Mouse (Mus musculus): ENCODE measurements around the gene Prx.
A peak's percentile ranks its signal among the peaks of the same experiment; 100 is the strongest.

Prx gene

DNA sequence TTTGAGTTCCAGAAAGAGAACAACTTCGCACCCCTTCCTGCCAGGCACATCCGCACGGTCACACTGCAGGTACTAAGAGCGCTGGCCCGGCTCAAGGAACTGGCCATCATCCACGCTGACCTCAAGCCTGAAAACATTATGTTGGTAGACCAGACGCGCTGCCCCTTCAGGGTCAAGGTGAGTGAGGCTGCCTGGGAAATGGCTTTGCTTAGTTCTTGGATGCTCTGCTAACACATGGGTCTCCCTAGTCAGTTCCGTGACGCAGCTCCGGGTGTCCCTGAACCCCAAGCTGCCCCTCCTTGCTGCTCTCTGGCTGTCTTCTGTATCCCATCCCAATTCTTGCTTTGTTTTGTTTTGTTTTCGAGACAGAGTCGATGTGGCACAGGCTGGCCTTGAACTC is 24.7 kb downstream of the Prx start:
- no peak for DNase-seq (ENCODE audit: low spot score)

DNA sequence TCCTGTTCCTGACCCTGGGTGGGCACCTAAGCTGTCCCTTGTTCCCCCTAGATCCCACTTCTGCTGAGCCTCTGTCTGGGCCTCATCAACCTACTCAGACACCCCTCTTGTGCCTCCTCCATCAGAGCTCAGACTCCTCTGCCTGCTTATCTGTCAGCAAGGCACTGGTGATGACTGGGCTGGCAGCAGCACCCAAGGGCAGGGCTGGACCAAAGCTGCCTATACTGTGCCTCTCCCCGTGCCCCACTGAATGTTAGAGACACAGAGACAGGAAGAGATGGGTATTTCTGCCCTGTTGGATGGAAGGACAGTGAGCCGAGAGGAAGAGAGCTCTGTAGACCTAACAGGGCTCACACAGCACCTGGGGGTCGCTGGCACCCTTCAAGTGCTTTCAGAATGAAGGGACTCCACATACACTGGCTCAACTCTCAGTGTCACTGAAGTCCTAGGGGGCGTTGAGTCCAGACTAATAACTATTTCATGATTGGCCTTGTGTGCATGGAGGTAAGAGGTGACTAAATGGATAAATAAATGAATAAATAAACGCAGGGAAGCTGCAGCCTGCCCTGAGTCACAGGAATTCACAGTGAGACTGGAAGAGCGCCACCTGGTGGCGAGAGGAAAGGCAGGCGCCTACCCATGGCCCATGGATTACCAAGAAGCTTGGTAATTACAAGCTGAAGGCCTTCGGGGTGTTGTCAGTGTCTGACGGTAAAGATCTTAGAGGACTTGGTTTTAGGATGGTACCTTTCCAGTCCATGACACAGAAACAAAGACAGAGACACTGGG is 27.1 kb downstream of the Prx start:
- DNase-seq (ENCODE audit: low spot score), result peak; percentile 42

DNA sequence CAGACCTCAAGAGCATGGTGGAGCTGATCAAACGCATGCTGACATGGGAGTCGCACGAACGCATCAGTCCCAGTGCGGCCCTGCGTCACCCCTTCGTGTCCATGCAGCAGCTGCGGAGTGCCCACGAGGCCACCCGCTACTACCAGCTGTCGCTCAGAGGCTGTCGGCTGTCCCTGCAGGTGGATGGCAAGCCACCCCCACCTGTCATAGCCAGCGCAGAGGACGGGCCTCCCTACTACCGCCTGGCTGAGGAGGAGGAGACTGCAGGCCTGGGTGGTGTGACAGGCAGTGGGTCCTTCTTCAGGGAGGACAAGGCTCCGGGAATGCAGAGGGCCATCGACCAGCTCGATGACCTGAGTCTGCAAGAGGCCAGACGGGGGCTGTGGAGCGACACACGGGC is 29.9 kb downstream of the Prx start:
- no peak for DNase-seq (ENCODE audit: low spot score)

DNA sequence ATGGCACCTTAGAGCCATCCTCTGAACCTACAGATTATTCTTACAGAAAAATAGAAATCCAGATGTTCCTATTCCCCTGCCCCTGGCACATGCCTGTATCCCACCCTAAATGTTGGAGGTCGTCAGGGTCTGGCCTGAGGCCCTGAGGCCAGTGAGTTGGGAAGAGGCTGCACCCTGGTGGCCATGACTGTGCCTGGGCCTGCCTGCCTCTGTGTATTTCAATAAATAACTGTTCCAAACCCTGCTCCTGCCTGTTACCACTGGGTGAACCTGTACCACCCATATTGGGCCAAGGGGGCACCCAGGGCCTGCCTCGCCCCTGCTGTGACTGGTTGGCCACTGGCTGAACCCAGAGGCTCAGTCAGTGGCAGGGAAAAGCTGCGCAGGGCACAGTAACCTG is 31.8 kb downstream of the Prx start:
- DNase-seq (ENCODE audit: low spot score), result no peak

DNA sequence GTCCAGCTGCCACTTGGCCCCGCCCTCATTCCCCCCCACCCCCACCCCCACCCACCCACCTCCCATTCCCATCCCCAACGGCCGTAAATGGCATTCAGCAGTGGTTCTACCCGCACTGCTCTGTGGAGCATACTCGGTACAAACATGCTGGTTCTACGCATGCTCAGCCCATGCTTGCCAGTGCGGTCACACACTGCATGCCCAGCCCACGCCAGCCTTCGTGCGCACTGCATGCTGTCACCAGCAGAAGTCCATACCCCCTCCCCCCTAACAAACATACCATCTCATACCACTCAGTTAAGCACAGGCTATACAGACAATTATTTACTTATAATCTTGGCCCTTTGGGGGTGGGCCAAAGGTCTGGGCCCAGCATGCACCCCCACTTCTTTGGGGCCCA is 32.6 kb downstream of the Prx start:
- DNase-seq (ENCODE audit: low spot score), result no peak

DNA sequence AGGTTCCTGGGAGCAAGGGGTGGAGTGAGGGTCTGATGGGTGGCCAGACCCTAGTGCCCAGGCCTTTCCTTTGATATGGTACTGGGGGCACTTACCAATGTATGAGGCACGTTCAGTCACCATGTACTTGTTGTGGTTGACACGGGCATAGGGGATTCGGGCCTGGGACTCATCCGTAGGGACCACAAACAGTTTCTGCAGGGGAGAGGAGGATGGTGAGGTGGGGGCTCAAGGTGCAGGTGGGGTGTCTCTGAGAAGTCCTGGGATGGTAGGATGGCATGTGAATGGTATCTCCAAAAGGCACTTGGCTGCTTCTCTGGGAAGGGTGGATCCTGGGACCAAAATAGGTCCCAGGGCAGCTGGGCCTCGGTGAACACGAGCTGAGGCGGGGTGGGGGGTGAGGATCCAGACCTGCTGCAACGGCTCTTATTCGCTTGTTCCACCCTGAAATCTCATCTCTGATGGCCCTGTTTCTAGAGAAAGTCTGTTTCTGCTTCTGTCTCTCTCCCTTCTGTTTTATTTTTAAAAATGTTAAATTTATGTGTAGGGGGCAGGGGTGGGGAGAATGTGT is 33.4 kb downstream of the Prx start:
- no peak for DNase-seq (ENCODE audit: low spot score)

DNA sequence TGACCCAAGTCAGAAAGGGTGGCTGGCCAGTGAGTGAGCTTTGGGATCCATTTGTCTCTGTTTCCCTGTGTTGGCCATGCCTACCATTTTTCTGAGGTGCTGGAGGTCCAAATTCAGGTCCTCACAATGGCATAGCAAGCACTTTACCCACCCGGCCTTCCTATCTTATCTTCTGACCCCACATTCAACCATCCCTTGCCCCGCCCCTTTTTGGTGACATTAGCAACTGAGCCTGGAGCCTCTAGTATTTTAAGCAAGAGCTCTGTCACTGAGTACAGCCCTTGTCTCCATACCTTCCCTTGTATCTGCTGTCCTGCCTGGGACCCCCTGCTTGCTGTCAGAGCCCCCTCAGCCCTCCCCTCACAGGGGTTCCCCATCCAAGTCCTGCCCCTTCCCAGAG is 36.3 kb downstream of the Prx start:
- no peak for DNase-seq (ENCODE audit: low spot score)

DNA sequence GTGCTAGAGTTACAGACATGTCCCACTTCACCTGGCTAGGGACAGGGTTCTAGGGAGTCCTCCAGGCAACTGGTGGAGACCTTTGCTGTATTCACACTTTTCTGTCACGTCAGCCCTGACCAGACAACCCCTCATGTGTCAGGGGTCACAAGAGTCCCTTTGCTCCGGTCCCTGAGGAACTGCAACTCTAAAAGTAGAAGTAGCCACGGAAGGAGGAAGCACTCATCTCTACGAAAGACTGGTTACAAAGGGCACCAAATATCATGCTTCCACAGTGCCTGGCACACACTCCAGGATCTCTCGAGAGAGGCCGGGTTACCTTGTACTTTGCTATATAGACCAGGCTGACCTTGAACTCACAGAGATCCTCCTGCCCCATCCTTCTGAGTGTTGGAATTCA is 37.5 kb downstream of the Prx start:
- DNase-seq (ENCODE audit: low spot score), result no peak

DNA sequence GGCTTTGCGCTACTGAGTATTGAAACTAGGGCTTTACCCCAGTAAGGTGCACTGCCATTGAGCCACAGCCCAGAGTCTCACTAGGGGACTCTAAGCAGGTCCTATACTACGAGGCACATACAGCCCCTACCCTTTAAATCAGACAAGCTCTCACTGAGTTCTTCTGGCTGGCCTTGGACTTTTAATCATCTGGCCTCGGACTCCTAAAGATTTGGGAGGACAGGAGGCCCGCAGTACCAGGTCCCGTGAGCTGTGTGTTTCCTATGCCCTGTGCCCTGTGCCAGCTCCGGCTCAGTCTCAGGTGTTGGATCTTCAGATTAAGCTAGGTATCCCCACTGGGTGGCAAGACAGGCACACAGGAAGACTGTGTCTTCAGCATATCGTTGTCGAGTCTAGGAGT is 38.9 kb downstream of the Prx start:
- no peak for DNase-seq (ENCODE audit: low spot score)

DNA sequence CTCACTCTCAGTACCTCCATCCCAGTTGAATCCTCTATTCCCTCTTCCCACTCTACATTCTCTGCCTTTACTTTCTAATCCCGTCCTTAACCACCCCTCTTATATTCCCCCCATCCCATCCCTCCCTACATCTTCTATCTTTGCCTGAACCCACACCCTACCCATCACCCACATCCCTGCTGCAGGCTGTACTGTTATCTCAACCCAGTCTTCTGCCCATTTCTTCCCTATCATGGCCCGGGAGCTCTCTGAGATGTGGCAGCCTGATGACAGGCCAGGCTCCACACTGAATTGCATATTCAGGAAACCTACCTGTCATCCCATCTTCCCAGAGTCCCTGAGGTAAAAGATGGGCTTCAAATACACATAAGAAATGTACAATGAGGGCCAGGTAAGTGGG is 39.7 kb downstream of the Prx start:
- DNase-seq (ENCODE audit: low spot score), result no peak

DNA sequence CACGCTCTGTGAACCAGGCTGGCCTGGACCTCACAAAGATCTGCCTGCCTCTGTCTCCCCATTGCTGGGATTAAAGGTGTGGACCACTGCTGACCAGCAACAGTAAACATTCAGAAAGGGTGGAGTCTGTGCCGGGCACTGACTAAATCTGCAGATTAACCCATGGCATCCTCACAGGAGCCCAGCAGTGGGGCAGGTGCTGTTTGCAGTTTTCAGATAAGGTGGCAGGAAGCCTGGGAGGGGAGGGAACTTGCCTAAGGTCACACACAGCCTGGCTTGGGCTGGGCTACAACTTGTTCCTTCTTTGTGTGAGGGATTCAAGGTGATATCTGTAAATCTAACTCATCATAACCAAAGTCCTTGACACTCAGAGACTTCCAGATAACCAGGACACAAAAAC is 41.4 kb downstream of the Prx start:
- DNase-seq (ENCODE audit: low spot score), result no peak

DNA sequence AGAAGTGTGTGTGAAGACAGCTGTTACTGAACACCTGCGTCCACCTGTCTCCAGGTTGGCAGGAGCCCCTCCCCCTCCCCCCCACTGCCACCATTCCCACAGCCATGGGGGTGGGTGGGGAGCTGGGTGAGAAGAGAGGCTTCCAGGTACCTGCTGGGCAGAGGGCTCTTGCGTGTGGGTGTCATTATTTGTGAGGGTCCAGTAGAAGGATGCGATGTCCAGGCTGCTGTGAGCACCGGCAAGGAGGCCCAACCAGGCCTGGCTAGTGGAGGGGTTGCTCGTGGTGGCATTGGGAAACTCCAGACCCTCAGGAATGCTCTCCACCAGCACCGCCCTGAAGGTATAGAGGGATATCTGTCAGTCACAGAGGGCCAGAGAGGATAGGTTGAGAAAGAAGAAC is 41.8 kb downstream of the Prx start:
- DNase-seq (ENCODE audit: low spot score), result no peak

DNA sequence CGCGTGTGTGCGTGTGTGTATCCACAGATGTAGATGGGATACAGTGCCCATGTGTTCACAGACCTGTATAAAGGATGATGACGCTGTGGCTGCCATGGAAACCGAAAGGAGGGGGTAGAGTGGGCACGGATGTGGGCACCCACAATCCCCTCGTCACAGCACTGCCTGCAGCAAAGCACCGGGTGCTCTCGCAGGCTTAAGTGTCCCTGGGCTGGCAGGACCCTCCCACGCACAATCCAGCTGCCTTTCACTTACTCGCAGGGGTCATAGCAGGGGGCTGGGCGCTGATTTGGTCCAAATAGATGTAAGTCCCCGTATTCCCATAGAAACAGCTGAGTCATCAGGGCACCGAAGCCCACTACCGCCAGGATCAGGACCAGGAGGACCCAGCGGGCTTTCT is 42.3 kb downstream of the Prx start:
- DNase-seq (ENCODE audit: low spot score), result peak; percentile 62

DNA sequence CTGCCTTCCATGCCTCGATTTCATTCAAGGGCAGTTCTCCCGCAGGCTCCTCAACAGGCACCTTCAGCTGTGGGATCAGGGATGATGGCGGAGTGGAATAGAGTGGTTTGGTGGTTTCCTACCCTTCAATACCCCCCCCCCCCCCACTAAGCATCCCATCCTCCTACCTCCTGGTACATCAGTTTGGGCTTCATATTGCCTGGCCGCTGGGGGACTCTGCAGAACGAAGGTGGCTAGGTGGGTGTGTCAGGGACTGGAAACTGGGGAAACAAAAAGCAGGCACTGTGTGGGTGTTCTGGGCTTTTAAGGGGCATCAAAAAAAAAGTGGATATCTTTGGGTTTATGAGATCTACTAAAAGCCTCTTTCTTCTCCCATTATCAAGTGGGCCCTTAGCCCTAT is 42.8 kb downstream of the Prx start:
- DNase-seq (ENCODE audit: low spot score), result no peak

DNA sequence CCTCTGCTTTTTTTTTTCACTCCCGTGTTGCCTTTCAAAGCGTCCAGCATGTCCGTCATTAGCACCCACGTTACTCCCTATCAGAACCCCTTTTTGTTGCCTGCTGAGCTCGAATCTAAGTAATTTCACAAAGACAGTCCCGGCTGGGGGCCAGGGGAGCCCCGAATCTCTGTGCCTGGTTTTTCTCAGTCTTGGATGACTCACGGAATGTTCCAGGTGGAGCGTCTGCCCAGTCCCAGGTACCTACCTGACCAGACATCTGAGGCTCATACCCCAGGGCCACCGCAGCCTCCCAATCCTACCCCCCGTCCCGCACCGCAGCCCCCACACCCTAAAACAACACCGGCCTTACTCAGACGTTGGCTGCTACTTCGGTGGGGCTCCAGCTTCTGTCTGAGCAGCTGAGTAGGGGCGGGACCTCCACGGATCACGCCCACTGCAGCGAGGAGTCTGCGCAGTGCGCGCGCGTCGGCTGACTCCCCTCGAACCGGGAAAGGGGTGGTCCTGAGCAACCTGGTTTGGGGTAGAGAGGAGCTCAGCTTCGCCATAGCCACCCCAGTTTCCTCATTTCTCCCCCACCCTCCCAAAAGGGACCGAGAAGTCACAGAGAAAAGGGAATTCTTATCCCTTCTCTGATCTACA is 43.4 kb downstream of the Prx start:
- peak; percentile 77 for DNase-seq (ENCODE audit: low spot score)

DNA sequence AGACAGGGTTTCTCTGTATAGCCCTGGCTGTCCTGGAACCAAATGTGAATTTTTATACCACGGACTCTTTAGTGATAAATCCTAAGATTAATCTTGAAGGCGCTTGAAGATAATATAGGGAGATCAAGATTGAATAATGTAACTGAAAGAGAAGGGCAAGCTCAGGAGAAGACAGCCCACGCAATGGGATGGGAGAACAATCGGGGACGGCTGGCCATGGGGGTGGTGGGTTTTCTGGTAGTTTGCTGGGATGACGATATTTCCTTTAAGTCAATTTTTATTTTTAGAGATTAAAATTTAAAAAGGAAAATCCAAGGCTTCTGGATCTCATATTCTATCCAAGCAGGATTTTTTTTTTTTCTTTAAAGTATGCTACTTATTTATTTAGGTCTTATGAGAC is 43.9 kb downstream of the Prx start:
- DNase-seq (ENCODE audit: low spot score), result no peak

DNA sequence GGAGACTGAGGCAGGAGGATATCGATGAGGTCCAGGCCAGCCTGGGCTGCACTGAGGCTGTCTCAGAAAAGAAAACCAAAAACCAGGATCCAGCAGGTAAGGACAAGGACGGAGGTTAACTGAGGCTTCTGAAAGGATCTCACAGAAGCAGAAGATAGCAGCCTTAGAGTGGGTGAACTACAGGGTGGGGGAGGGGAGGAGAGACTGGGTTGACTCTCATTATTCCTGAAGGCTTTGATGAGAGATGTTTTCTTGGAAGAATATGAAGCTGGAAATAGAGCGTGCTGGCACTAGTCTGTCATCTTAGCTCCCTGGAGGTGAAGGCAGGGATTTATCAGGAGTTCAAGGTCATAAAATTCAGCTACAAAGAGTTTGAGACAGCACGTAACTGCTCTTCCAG is 44.7 kb downstream of the Prx start:
- DNase-seq (ENCODE audit: low spot score), result no peak

DNA sequence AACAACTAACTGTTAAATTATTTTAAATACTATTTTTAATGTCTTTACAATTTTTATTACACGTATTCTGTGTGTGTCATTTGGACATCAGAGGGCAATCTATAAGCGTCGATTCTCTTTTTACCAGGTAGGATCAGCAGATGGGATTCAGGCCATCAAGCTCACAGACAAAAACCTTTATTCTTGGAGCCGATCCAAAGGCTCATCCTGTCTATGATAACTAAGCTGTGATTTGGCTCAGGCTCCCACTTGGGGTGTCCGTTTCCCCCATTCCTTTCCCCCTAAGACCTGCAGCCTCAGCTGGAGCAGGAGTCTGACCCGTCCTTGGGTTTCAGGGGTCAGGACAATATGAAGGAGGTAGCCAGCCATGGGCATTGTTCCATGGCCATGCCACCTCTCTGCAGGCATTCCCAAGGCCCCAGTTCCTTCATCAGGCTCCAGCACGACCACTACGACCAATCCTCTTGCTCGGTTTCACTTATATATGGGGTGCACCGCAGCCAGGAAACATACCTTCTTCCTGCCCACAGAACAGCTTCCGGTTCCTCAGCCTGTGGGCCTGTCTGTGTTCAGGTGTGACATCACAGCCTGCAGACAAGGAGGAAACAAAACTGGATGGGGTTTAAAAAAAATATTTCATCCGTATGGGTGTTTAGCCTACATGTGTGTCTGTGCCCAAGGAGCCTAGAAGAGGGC is 45.7 kb downstream of the Prx start:
- no peak for DNase-seq (ENCODE audit: low spot score)

DNA sequence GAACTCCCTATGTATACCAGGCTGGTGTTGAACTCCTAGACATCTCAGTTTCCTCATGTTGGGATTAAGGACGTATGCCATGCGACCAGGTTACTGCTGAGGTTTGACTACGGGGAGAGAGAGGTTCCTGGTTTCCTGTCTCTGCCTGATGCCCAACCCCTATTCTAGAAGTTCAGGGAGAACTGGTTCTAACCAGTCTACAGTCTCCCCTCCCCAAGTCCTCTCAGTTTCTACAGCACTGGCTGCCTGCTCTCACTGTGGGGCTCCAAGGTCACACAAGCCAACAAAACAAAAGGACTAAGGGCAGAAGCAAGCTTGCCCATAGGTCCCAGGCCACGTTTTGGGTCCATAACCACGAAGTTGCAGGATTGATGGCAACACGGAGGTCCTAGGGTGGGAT is 50.5 kb downstream of the Prx start:
- no peak for DNase-seq (ENCODE audit: low spot score)

DNA sequence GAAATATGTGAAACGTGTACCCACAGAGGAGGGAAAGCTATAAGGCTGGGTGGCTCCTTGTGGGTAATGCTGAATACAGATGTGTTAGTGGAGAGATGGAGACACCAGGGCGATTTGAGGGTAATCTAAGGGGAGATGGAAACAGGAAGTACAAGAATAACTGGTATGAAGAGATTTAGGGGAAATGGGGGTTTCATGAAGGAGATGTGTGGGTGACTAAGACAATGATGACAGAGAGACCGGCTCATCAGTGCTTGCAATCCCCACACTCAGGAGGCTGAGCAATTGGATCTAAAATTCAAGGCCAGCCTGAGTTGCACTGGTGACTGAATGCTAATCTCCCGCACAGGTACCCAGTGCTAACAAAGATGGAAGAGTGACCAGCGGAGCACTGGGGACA is 52.9 kb downstream of the Prx start:
- no peak for DNase-seq (ENCODE audit: low spot score)

DNA sequence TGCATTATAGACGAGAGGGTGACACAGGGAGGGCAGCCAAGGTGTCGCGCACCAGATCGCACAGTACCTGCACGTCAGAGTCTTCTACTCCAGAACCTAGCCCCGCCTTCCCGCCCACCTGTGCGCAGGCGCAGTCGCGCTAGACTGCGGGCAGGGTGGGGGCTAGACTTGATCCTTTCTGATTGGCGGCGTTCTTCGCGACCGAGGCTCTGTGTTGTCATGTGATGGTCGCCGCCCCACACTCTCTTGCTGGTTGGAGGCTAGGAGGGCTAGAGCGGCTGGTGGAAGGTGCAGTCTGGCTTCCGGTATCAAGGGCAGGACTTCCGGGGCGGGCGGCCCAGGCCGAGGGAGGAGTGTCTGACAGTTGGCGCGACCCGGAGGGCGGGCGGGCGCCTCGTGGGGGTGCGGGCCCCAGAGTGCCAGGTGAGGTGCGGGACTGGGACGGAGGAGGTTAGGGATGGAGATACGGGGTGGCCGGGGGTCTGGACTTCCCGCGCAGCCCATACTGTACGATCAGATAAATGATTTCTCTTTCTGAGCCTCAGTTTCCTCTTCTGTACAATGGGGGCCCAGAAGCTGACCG is 53.9 kb downstream of the Prx start, which contains the start of the genes Pld3 and 2310022A10Rik:
Pld3 (minus strand) TSS at position 288 of the 583 bp plus-strand sequence.
2310022A10Rik (plus strand) TSS at position 303 of the 583 bp plus-strand sequence.
- DNase-seq (ENCODE audit: low spot score), result peak; percentile 93

DNA sequence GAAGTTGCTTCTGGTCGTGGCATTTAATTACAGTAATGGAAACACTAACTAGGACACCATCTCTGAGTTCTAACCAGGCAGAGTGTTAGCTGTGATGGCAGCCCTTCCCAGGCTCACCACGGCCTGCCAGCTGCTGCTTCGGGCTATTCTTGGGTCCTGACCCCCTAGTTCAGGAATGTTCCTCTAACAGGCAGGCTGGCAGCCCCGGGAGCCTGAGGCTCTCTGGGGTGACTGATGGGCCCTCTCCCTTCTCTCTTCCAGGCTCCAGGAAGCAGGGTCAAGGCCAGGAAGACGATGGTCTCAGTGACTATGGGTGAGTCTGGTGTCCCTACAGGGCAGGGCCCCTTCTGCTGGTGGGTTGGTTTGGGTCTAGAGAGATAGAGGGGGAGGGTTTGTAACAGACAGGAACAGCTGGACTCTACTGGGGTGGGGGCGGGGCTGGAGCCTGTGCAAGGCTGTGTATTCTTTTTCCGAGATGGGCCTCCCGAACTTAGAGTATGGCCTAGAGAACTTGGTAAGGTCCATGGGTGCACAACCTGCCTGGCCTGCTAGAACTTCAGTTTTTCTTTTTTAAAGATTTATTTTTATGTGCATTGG is 61.3 kb downstream of the Prx start:
- DNase-seq (ENCODE audit: low spot score), result no peak

Measured in layer of hippocampus, adult 9-10 months (tissue).